In genomic region chr10:16652450-16652849, GRCm38 (mm10) we compare ENCODE assay signal across 20 mouse cellular contexts.
DNase-seq lines count a peak whose midpoint lies in the region; ATAC-seq and TF ChIP-seq lines count a peak whose summit lies in the region.
"Had no signal": no experiment of that assay in that cellular context is flagged by ENCODE, and none has a peak within 500 bp of the region (broad histone marks: within the 10 kb centered on the region; RNA-seq: fewer than 3 reads in every experiment).

No protein-coding gene starts in this region.

- no peak for DNase-seq in liver, postnatal 0 days
- DNase-seq in liver, result no peak
- DNase-seq in G1E (ENCODE audit: low spot score), result no peak
- peak; percentile 34 for DNase-seq in splenic B cell, adult 2 months (ENCODE audit: low read depth, low spot score)
- DNase-seq in hindbrain, embryonic 11.5 days (ENCODE audit: low spot score), result no peak
- no peak for DNase-seq in urinary bladder, postnatal 10 days (ENCODE audit: low spot score)
- DNase-seq: cerebellum, adult 8-10 months; gastrocnemius, postnatal 14 days; heart, adult 2 months; kidney, adult 11 months; kidney, postnatal 10 days; layer of hippocampus, postnatal 36 days; right cerebral cortex, postnatal 25 days; thymus, postnatal 14 days had no signal

- no peak overlapping the region for H3K27ac ChIP-seq in liver, postnatal 0 days (ENCODE audit: low read depth)
- H3K27ac ChIP-seq in hindbrain, embryonic 11.5 days (ENCODE audit: low read depth, low read length), result no peak overlapping the region
- H3K27ac ChIP-seq: forebrain, embryonic 13.5 days; heart, adult 2 months; hindbrain, embryonic 10.5 days; limb, embryonic 15.5 days; lung, embryonic 15.5 days had no signal

- no peaks in the 10 kb centered on the region for H3K9me3 ChIP-seq in liver, postnatal 0 days (ENCODE audit: low read length)
- H3K9me3 ChIP-seq in G1E (replicated peaks), result no peaks in the 10 kb centered on the region
- no peaks in the 10 kb centered on the region for H3K9me3 ChIP-seq in hindbrain, embryonic 11.5 days (ENCODE audit: control insufficient read depth, low read length)
- H3K9me3 ChIP-seq: forebrain, embryonic 13.5 days; hindbrain, embryonic 10.5 days; limb, embryonic 15.5 days; lung, embryonic 15.5 days had no signal

- WGBS in liver, postnatal 0 days (ENCODE audit: insufficient replicate concordance), result 30% methylated on average over 4 of the region's 4 CpGs
- 86% methylated on average over 4 of the region's 4 CpGs for WGBS in hindbrain, embryonic 11.5 days

- no peak overlapping the region for H3K4me3 ChIP-seq in liver, postnatal 0 days (ENCODE audit: low read depth, low read length)
- no peak overlapping the region for H3K4me3 ChIP-seq in G1E (ENCODE audit: low read depth, low read length)
- H3K4me3 ChIP-seq in hindbrain, embryonic 11.5 days (ENCODE audit: low read depth, low read length), result no peak overlapping the region
- H3K4me3 ChIP-seq: forebrain, embryonic 13.5 days; heart, adult 2 months; hindbrain, embryonic 10.5 days; limb, embryonic 15.5 days; lung, embryonic 15.5 days had no signal

- no peaks in the 10 kb centered on the region for H3K36me3 ChIP-seq in liver, postnatal 0 days (replicated peaks; ENCODE audit: insufficient read depth, low read length)
- H3K36me3 ChIP-seq in G1E (replicated peaks), result no peaks in the 10 kb centered on the region
- H3K36me3 ChIP-seq in splenic B cell, adult 2 months (ENCODE audit: control insufficient read depth, insufficient read depth, low read length, poor library complexity, severe bottlenecking), result no peaks in the 10 kb centered on the region
- no peaks in the 10 kb centered on the region for H3K36me3 ChIP-seq in hindbrain, embryonic 11.5 days (ENCODE audit: control insufficient read depth, insufficient read depth, low read length)
- H3K36me3 ChIP-seq: hindbrain, embryonic 10.5 days; limb, embryonic 15.5 days; lung, embryonic 15.5 days had no signal

- no peak for ATAC-seq in liver, postnatal 0 days
- peak; percentile 80 for ATAC-seq in G1E (ENCODE audit: extremely low read depth, insufficient number of reproducible peaks, low FRiP score, poor library complexity, severe bottlenecking)
- peak; percentile 95 to 98 for ATAC-seq in hematopoietic stem cell, adult 5-6 weeks (replicated peaks in 1 of 2; ENCODE audit: insufficient read depth in 1 of 2, low FRiP score in 2 of 2, low TSS enrichment in 1 of 2, low read depth in 1 of 2, poor library complexity in 2 of 2, severe bottlenecking in 2 of 2)
- no peak for ATAC-seq in hindbrain, embryonic 11.5 days (ENCODE audit: low FRiP score)
- ATAC-seq: forebrain, embryonic 13.5 days; midbrain, embryonic 16.5 days had no signal

- H3K4me1 ChIP-seq in liver, postnatal 0 days (ENCODE audit: insufficient read depth), result no peaks in the 10 kb centered on the region
- no peaks in the 10 kb centered on the region; the same call in none of the 2 replicates for H3K4me1 ChIP-seq in G1E (ENCODE audit: insufficient read depth, low read depth, low read length)
- H3K4me1 ChIP-seq in hindbrain, embryonic 11.5 days (replicated peaks; ENCODE audit: control insufficient read depth, insufficient read depth, low read length), result no peaks in the 10 kb centered on the region
- H3K4me1 ChIP-seq: forebrain, embryonic 13.5 days; hindbrain, embryonic 10.5 days; limb, embryonic 15.5 days; lung, embryonic 15.5 days had no signal

- peak; percentile 33; the same call in 1 of the 2 replicates for TF ChIP-seq EP300 in liver, postnatal 0 days (IDR thresholded peaks at IDR 0.05; ENCODE audit: low read depth)

- no peaks in the 10 kb centered on the region for H3K27me3 ChIP-seq in liver, postnatal 0 days (ENCODE audit: insufficient read depth, low read length)
- H3K27me3 ChIP-seq in G1E (ENCODE audit: insufficient read depth, low read length), result no peaks in the 10 kb centered on the region
- no peaks in the 10 kb centered on the region for H3K27me3 ChIP-seq in splenic B cell, adult 2 months (ENCODE audit: control insufficient read depth, insufficient read depth, low read length, poor library complexity, severe bottlenecking)
- no peaks in the 10 kb centered on the region for H3K27me3 ChIP-seq in hindbrain, embryonic 11.5 days (ENCODE audit: control insufficient read depth, insufficient read depth, low read length)
- H3K27me3 ChIP-seq: forebrain, embryonic 13.5 days; limb, embryonic 15.5 days; lung, embryonic 15.5 days had no signal

- TF ChIP-seq CTCF in liver, postnatal 0 days (IDR thresholded peaks at IDR 0.05; ENCODE audit: low read depth), result no peak
- TF ChIP-seq CTCF in G1E (IDR thresholded peaks at IDR 0.05; ENCODE audit: low read depth, low read length), result no peak

- no peak overlapping the region for H3K9ac ChIP-seq in liver, postnatal 0 days (replicated peaks)
- no peak overlapping the region for H3K9ac ChIP-seq in hindbrain, embryonic 11.5 days (ENCODE audit: low read depth, low read length)
- H3K9ac ChIP-seq: forebrain, embryonic 13.5 days; limb, embryonic 15.5 days; lung, embryonic 15.5 days had no signal

- no peak overlapping the region for H3K4me2 ChIP-seq in liver, postnatal 0 days (ENCODE audit: low read depth, low read length)
- H3K4me2 ChIP-seq in hindbrain, embryonic 11.5 days (replicated peaks; ENCODE audit: low read depth, low read length), result no peak overlapping the region
- H3K4me2 ChIP-seq: forebrain, embryonic 13.5 days; limb, embryonic 15.5 days; lung, embryonic 15.5 days had no signal

Comparison
In these comparisons a context has a peak if more than half of its experiments do, and no peak if none do; other contexts are left out.
1. ATAC-seq: peak in G1E (single experiment) and hematopoietic stem cell, adult 5-6 weeks (2 of 2); none in liver, postnatal 0 days (single experiment) and hindbrain, embryonic 11.5 days (single experiment).